Mouse (Mus musculus) kidney, adult 2 months (tissue): ENCODE measurements around the gene Crip3.

Source experiments
- CTCF ChIP-seq: fragments of 200-500 bp; conservative IDR thresholded peaks from 2 replicates; pipeline ENCODE4 v1.5.1; 2011; ENCODE audit warnings: low read depth, mild to moderate bottlenecking, control low read depth, low read length, moderate library complexity, mixed read lengths; ENCODE audit not compliant: insufficient read depth, insufficient read length
- POLR2A ChIP-seq: fragments of 200-500 bp; IDR thresholded peaks from one replicate; pipeline ENCODE4 v1.6.1; 2011; ENCODE audit warnings: low read depth, low read length, control low read depth

DNA sequence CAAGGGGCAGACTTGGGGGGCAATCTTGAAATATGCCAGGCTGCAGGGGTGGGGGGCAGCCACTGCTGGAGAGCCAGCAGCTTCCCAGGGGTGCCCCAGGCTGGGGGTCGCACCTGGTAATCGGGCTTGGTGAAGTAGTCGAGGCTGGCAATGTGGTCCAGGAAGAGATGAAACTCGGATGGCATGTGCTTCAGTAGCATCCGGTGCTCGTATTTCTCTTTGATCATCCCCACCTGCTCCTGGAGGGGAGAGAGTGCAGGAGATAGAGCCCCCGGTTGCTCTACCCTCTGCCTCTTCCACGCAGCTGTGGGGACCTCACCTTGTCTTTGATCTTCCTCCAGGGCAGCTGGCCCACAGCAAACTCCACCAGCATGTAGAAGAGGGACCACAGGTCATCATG is 47.9 kb downstream of the Crip3 start:
- TF ChIP-seq POLR2A (no peak), CTCF (no peak)
